Mouse (Mus musculus): ENCODE results near the gene Mmp24.

The Mmp24 gene

DNA sequence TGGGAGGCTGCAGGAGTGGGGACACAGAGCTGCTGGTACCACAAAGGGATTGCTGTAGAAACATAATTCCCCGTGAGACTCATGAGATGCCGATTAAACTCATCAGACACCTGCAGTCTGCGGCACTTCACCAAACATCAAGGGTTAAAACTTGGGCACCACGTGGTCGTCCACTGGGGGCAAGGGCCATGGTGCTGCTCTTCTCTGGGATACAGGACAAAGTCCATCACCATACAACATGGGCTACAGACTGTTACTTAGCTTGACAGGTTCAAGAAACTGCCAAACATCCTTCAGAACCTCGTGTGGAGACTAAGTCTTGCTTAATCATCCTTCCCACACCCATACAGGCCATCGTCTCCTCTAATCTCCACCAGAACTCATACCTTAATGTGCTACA is 85.0 kb downstream of the Mmp24 start:
- no peak for DNase-seq (ENCODE audit: low read depth)

DNA sequence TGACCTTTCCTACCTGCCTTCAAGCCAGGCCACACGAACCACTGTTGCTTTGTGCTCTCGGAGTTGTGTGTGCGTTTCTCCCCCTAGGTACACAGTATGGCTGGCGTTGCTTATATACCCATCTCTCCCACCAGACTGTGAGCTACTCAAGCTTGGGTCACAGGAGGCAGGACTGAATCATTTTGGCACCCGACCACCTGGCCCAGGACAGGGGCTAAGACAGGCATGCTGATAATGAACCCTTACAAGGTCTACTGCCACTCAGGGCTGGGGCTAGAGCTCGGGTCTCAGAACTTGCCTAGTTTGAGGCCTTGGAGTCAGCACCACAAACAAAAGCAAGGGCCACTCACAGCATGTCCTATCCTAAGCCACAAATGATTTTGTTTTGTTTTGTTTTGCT is 86.4 kb downstream of the Mmp24 start:
- no peak for DNase-seq (ENCODE audit: low read depth)

DNA sequence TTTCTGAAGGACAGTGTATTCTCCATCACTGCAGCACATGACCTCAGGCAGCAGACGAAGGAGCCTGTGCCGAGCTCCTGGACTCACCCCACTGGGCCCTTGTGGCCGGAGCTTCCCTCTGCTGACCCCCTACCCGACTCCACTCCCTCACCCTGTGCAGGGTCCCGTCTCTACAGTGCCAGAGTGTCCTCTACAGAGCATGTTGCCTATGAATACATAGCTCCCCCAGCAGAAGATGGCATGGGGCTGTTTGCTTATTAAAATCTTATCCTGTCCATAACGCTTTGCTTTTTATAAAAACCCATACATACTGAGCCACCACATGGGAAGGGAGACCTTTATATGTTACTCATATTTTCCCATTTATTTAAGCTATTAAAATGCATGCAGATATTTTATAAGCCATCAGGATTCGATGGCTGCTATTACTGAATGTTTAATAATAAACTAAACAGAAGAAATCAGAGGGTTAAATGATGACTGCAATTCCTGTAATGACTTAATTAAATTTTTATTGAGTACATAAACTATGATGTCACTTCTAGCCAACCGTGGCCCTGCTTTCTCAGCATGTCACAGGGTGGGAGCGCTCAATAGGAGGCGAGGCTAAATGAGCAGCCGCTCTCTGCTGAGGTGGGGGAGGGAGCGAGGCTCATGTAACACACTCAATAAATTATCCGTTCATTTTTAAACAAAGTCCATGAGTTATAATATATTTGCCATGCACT is 87.6 kb downstream of the Mmp24 start:
- DNase-seq (ENCODE audit: low read depth), result no peak

DNA sequence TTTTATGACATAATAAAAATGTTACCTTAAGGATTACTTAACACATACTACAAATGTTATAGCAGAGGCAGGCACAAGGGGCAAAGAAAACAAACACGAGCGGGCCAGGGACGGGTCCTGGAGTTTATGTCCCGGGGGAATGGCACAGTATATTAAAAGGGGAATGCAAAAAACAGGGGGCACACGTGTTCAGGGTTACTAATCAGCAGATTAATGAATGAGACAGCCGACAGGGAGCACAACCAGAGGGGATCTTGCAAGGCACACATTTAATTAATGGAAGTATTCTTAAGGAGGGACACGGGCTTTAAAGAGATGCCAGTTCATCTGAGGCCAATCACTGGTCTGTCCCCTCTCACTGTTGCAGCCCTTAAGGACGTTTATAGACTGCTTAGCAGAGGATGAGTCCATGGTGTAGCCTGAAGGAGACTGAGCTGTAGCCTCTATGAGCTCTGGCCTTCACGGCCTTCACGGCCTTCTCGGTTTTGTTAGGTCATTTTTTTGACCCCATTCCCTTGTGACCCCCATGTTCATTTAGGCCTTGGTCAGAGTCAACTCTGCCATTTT is 88.2 kb downstream of the Mmp24 start:
- no peak for DNase-seq (ENCODE audit: low read depth)
